13 mouse cellular contexts compared by ENCODE assay signal in the genomic region with DNA sequence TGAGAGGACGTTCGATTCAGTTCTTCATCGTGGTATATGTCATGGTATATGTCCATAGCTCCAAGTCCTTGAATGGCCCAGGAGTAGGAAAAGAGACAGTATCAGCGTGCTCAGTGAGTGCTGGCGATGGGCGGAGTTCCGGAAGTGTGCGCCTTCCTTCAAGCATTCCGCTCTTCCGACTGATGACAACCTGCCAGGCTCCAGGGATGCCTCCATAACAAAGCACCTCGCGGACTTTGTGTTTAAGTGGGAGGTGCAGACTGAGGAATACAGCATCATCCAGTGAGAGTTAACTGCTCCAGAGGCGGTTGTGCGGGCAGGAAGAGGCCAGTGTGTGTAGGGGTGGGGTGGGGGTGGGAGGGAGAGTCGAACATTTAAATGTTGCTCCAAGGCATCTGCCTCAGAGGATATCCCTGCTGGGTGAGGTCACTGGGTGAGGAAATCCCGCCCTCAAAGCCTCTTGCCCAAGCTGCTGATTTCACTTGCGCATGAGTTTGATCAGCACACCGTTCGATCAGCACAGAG.
DNase-seq lines count a peak whose midpoint lies in the region; ATAC-seq and TF ChIP-seq lines count a peak whose summit lies in the region.
"Had no signal": no experiment of that assay in that cellular context is flagged by ENCODE, and none has a peak within 500 bp of the region (broad histone marks: within the 10 kb centered on the region; RNA-seq: fewer than 3 reads in every experiment).

No protein-coding gene starts in this region.

- H3K79me2 ChIP-seq in heart, adult 2 months (replicated peaks; ENCODE audit: control insufficient read depth, insufficient read depth, low read length): no peaks in the 10 kb centered on the region

- H3K9ac ChIP-seq in heart, embryonic 15.5 days: no peak overlapping the region
- no peak overlapping the region for H3K9ac ChIP-seq in heart, adult 2 months (ENCODE audit: low read depth, low read length)
- no peak overlapping the region for H3K9ac ChIP-seq in midbrain, embryonic 12.5 days (replicated peaks)
- H3K9ac ChIP-seq in midbrain, postnatal 0 days (replicated peaks; ENCODE audit: low read length, poor library complexity, severe bottlenecking): no peak overlapping the region
- no peak overlapping the region for H3K9ac ChIP-seq in hindbrain, embryonic 16.5 days (ENCODE audit: low read depth, low read length)
- H3K9ac ChIP-seq: liver, embryonic 12.5 days had no signal

- 43% methylated on average over 19 of the region's 19 CpGs for WGBS in heart, embryonic 15.5 days
- 42% methylated on average over 19 of the region's 19 CpGs for WGBS in heart, adult 2 months
- 53% methylated on average over 19 of the region's 19 CpGs for WGBS in midbrain, embryonic 12.5 days
- WGBS in midbrain, postnatal 0 days: 56% methylated on average over 19 of the region's 19 CpGs
- 59% methylated on average over 19 of the region's 19 CpGs for WGBS in hindbrain, embryonic 16.5 days

- TF ChIP-seq EP300 in heart, adult 2 months (IDR thresholded peaks at IDR 0.05; ENCODE audit: insufficient read depth, low read depth, low read length): no peak

- H3K4me2 ChIP-seq in heart, embryonic 15.5 days: peak overlapping the region; percentile 46
- peak overlapping the region; percentile 22; the same call in 1 of the 2 replicates for H3K4me2 ChIP-seq in midbrain, embryonic 12.5 days (replicated peaks)
- H3K4me2 ChIP-seq in midbrain, postnatal 0 days (ENCODE audit: low read depth, low read length, poor library complexity, severe bottlenecking): no peak overlapping the region
- H3K4me2 ChIP-seq in hindbrain, embryonic 16.5 days (ENCODE audit: low read length): peak overlapping the region; percentile 23
- H3K4me2 ChIP-seq: liver, embryonic 12.5 days had no signal

- intact Hi-C loops in heart, adult 2 months (cut with DNase I): loop anchor here (2.0 to 5.0 kb wide), 2 partner anchors 179 to 1753 kb away; no protein-coding TSS in a partner anchor

- no peak for TF ChIP-seq POLR2A in heart, adult 2 months (IDR thresholded peaks at IDR 0.05; ENCODE audit: insufficient read depth, low read depth, low read length)

- no peaks in the 10 kb centered on the region for H3K27me3 ChIP-seq in heart, embryonic 15.5 days
- no peaks in the 10 kb centered on the region for H3K27me3 ChIP-seq in heart, adult 2 months (ENCODE audit: control insufficient read depth, insufficient read depth, low read length)
- peaks cover 13% of the 10 kb centered on the region for H3K27me3 ChIP-seq in midbrain, embryonic 12.5 days
- no peaks in the 10 kb centered on the region for H3K27me3 ChIP-seq in midbrain, postnatal 0 days (ENCODE audit: insufficient read depth, low read length)
- 0 out of 2 replicates have a peak, but pooled peaks cover 2% of the 10 kb centered on the region for H3K27me3 ChIP-seq in hindbrain, embryonic 16.5 days (replicated peaks; ENCODE audit: control insufficient read depth, insufficient read depth, low read length)
- H3K27me3 ChIP-seq: liver, embryonic 12.5 days had no signal

- H3K27ac ChIP-seq in heart, embryonic 15.5 days: no peak overlapping the region
- no peak overlapping the region for H3K27ac ChIP-seq in heart, adult 2 months
- no peak overlapping the region for H3K27ac ChIP-seq in midbrain, embryonic 12.5 days (replicated peaks)
- H3K27ac ChIP-seq in midbrain, postnatal 0 days (ENCODE audit: low read depth, low read length): no peak overlapping the region
- no peak overlapping the region for H3K27ac ChIP-seq in hindbrain, embryonic 16.5 days (ENCODE audit: low read depth, low read length)
- H3K27ac ChIP-seq: liver, embryonic 12.5 days had no signal

- no peak for TF ChIP-seq CTCF in heart, adult 2 months (IDR thresholded peaks at IDR 0.05)
- TF ChIP-seq CTCF in midbrain, postnatal 0 days (IDR thresholded peaks at IDR 0.05): no peak

- no peak for DNase-seq in heart, adult 2 months
- DNase-seq in midbrain, postnatal 0 days (ENCODE audit: low spot score): no peak
- DNase-seq in ZHBTc4 (ENCODE audit: low read depth, low spot score): peak; percentile 95
- DNase-seq in T-cell, adult 2 months (ENCODE audit: low spot score): no peak
- DNase-seq: adrenal gland, postnatal 36 days; kidney, adult 18-20 months; lung, postnatal 14 days; thymus, postnatal 14 days had no signal

- ATAC-seq in heart, embryonic 15.5 days (replicated peaks; ENCODE audit: insufficient number of reproducible peaks, insufficient read depth, low FRiP score, low read depth): 0 out of 2 replicates have a peak, but pooled peaks have one; percentile 24
- no peak for ATAC-seq in midbrain, embryonic 12.5 days (ENCODE audit: low FRiP score, low read depth)
- no peak for ATAC-seq in midbrain, postnatal 0 days (ENCODE audit: low FRiP score)
- ATAC-seq in hindbrain, embryonic 16.5 days: no peak
- ATAC-seq: CD4-positive, CD25-positive, alpha-beta regulatory T cell, adult 4 months; liver, embryonic 12.5 days had no signal

- H3K36me3 ChIP-seq in heart, embryonic 15.5 days: no peaks in the 10 kb centered on the region
- H3K36me3 ChIP-seq in heart, adult 2 months (ENCODE audit: control insufficient read depth, insufficient read depth, low read length): no peaks in the 10 kb centered on the region
- H3K36me3 ChIP-seq in midbrain, embryonic 12.5 days: no peaks in the 10 kb centered on the region
- no peaks in the 10 kb centered on the region for H3K36me3 ChIP-seq in midbrain, postnatal 0 days (ENCODE audit: insufficient read depth, low read length)
- H3K36me3 ChIP-seq in hindbrain, embryonic 16.5 days (ENCODE audit: control insufficient read depth, insufficient read depth, low read length): no peaks in the 10 kb centered on the region
- H3K36me3 ChIP-seq: liver, embryonic 12.5 days had no signal

- no peaks in the 10 kb centered on the region for H3K9me3 ChIP-seq in heart, embryonic 15.5 days (replicated peaks)
- H3K9me3 ChIP-seq in midbrain, embryonic 12.5 days: no peaks in the 10 kb centered on the region
- no peaks in the 10 kb centered on the region for H3K9me3 ChIP-seq in midbrain, postnatal 0 days (ENCODE audit: low read length)
- no peaks in the 10 kb centered on the region for H3K9me3 ChIP-seq in hindbrain, embryonic 16.5 days (ENCODE audit: control insufficient read depth, low read length)
- H3K9me3 ChIP-seq: liver, embryonic 12.5 days had no signal

- H3K4me1 ChIP-seq in heart, embryonic 15.5 days (replicated peaks): peaks cover 12% of the 10 kb centered on the region
- no peaks in the 10 kb centered on the region for H3K4me1 ChIP-seq in heart, adult 2 months (ENCODE audit: control insufficient read depth, insufficient read depth, low read length)
- no peaks in the 10 kb centered on the region for H3K4me1 ChIP-seq in midbrain, embryonic 12.5 days
- no peaks in the 10 kb centered on the region for H3K4me1 ChIP-seq in midbrain, postnatal 0 days (ENCODE audit: insufficient read depth, low read length)
- H3K4me1 ChIP-seq in hindbrain, embryonic 16.5 days (ENCODE audit: control insufficient read depth, insufficient read depth, low read depth, low read length): no peaks in the 10 kb centered on the region
- H3K4me1 ChIP-seq: liver, embryonic 12.5 days had no signal

- H3K4me3 ChIP-seq in heart, embryonic 15.5 days: no peak overlapping the region
- H3K4me3 ChIP-seq in heart, adult 2 months: no peak overlapping the region
- no peak overlapping the region for H3K4me3 ChIP-seq in midbrain, embryonic 12.5 days
- no peak overlapping the region for H3K4me3 ChIP-seq in midbrain, postnatal 0 days (ENCODE audit: low read depth, low read length)
- no peak overlapping the region for H3K4me3 ChIP-seq in hindbrain, embryonic 16.5 days (ENCODE audit: low read length)
- H3K4me3 ChIP-seq: liver, embryonic 12.5 days had no signal
